Mouse (Mus musculus) layer of hippocampus, adult 9-10 months (tissue): ENCODE measurements around the gene Matk.
A peak's percentile ranks its signal among the peaks of the same experiment; 100 is the strongest.

Source experiments
- DNase-seq: peaks from one replicate; pipeline ENCODE4 v3.0.0; 2022; ENCODE audit warnings: low spot score

Matk gene

DNA sequence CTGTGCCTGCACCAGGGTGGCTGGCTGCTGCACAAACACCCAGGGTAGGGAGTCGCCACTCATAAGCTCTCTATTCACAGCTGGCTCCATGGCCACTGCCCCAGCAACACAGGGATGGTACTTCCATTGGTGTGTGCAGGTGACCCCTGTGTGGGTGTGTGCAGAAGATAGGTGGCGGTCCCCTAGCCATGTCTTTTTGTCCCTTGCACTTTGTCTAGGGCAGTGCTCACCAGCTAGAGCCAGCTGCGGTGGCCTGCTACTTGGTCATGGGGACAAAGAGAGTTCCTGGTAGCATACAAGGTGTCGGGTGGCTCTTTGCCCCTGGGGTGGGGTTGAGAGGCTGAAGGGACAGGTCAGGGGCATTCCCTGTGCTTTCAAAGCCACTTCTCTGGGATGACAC, 8.6 kb upstream of the Matk start:
- no peak for DNase-seq

DNA sequence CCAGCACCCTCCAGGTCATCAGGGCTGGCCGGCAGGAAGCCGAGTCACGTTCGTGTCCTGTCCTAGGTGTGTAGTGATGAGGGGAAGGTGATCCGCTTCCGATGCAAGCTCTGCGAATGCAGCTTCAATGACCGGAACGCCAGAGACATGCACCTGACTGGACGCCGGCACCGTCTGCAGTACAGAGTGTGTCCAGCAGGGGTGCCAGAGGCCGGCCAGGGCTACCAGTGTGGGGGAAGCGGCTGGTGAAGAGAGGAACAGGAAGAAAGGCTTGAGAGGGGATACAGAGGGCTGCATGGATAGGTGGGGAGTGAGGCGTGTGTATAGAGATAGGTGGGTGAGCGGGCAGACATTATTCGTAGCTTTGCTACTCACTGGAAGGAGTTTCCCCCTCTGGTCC, 8.1 kb upstream of the Matk start:
- DNase-seq: no peak

DNA sequence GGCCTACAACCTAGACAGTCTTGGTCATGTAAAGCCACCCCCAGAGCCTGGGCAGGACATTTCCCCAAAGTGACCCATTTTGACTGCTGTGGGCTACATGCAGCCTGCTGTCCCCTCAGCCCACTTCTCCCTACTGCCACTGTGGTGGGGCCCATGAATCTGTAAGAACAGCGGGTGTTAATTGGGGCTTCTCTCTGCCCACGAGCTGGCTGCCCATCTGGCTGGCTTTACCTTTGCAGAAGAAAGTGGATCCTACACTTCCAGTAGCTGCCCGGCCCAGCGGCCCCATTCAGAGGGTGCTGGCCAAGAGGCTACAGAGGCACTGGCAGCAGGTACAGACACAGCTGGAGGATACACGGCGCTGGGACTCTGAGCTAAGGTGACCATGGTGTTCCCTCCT, 7.6 kb upstream of the Matk start:
- DNase-seq: no peak

DNA sequence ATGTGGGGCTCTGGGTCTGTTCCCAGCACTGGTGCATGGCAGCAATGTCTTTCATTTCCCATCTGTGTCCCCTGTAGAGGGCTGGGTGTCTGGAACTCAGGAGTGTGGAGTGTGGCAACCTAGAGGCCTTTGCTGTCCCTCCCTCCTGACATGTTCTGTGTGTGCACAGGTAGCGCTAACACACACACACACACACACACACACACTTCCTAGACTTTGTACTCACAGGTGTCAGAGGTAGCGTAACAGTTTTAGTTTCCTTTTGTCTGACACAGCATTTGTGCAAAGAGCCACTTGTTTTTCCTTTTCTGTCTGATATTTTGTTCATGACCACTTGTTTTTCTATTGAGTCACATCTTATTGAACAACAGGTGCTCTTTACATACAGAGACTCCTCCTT, 4.9 kb upstream of the Matk start:
- no peak for DNase-seq

DNA sequence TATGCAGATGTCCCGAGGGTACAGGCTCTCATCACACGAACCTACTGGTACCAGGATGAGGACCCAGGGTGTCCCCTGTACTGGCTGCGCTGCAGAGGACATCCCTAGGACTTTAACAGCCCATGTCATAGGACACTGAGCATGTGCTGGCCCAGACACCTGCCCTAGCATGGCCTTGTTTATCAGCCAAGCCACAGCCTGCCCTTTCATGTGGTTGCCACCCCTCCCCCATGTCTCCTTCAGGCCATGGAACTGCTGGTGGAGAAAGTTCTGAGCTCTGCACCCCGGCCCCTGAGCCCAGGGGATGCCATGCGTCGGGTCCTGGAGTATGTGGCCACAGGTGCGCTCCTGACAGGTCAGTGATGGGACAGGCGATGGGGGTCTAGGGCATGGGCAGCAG, 3.3 kb upstream of the Matk start:
- DNase-seq: no peak

DNA sequence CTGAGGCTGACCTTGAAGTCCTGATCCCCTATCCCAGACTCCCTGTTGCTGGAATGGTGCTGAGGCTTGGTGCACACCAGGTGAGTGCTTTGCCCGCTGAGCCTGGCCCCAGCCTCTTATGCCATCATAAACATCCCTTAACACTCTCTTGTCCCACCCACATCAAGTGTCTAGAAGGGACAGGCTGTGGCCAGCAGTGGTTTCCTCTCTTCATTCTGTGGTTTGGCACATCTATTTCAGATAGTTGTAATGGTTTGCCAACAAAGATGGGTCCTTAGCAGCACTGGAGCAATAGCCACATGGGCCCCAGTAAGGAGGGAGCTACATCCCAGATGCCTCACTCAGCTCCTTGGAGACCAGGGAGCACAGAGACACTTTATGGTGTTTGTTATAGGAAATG, 2.2 kb downstream of the Matk start:
- no peak for DNase-seq

DNA sequence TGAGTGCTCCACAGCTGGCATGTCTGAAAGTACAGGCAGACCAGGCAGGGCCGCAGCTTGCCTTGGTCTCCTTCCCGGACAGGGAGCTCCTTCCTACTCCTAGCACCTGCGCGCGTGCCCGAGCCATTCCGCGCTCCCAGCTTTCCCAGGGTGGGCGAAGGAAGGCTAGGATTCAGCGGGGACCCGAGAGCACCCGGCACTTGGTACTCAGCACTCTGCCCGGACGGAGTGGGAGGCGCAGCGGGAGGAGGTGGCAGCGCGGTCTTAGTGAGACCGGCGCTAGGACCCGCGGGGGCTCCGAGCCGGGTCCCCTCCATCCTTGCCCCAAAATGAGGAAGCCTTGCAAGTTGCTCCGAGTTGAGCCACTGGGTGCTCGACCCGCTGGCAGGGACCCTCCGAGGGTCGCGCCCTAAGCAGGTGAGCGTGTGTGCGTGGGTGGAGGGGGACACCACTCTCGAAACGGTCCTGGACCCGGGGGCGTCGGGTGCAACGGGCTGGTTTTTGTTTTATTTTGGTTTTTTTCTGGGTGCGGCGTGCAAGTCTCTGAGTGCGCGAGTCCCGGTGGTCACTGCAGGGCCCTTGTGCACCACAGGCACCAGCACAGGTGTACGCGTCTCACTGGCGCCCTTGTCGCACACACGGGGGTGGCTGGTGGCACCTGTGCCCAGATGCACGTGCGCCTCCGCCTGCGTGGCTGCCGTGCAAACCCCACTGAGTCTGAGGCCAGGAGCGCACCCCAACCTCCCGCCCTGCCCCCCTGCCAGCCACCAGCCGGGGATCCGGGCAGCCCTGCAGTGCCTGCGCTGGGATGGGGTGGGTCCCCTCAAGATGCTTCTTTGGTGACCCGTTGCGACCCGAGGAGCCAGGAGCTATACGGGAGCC, 4.7 kb downstream of the Matk start:
- DNase-seq: no peak

DNA sequence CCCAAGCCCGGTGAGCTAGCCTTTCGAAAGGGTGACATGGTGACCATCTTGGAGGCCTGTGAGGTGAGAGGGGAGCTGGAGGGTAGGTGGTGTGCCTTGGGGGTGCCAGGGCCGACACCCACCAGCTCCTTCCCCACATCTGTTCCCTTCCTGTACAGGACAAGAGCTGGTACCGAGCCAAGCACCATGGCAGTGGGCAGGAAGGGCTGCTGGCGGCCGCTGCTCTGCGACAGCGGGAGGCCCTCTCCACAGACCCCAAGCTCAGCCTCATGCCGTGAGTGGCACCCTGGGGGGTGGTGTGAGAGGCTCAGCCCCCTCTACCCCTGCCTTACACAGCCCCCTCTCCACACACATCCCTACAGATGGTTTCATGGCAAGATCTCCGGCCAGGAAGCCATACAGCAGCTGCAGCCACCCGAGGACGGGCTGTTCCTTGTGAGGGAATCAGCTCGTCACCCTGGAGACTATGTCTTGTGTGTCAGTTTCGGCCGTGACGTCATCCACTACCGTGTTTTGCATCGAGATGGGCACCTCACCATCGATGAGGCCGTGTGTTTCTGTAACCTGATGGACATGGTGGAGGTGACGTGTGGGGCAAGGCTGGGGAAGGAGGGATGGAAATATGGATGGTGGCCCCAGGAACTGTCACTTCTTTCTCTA, 6.6 kb downstream of the Matk start:
- no peak for DNase-seq

DNA sequence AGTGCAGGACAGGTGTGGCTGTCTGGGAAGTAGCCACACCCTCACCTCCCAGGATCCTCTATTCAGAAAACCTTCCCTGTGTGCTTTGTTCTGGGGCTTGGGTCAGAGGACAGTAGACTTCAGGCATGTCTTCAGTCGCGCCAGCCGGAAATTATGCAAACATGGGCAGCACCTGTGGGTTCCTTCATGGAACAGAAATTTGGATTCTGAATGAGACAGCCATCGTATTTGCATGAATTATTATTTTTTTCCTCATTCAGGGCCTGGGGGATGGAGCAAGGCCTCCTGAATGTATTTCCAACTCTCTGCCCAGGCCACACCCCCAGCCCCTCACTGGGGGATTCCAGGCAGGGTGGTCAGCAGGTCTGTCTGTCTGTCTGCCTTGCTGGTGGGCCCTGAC, 8.3 kb downstream of the Matk start:
- DNase-seq: no peak

DNA sequence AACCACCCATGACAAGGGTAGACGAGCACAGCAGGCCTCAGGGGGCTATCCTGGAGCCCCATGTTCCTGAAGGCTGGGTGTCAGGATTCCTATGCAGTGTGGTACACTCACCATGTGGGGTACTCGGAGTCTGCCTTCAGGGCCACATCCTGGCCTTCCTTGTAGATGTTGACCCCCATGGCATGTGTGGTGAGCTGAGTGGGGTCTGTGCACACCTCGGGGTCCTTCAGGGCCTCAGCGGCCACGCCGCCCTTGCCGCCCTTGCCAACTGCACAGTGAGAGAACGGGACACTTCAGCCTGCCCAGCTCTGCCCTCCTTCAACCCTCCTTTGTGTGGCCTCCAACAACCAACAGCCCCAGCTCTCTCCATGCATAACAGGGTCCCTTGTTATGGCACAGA, 12.8 kb downstream of the Matk start:
- no peak for DNase-seq

DNA sequence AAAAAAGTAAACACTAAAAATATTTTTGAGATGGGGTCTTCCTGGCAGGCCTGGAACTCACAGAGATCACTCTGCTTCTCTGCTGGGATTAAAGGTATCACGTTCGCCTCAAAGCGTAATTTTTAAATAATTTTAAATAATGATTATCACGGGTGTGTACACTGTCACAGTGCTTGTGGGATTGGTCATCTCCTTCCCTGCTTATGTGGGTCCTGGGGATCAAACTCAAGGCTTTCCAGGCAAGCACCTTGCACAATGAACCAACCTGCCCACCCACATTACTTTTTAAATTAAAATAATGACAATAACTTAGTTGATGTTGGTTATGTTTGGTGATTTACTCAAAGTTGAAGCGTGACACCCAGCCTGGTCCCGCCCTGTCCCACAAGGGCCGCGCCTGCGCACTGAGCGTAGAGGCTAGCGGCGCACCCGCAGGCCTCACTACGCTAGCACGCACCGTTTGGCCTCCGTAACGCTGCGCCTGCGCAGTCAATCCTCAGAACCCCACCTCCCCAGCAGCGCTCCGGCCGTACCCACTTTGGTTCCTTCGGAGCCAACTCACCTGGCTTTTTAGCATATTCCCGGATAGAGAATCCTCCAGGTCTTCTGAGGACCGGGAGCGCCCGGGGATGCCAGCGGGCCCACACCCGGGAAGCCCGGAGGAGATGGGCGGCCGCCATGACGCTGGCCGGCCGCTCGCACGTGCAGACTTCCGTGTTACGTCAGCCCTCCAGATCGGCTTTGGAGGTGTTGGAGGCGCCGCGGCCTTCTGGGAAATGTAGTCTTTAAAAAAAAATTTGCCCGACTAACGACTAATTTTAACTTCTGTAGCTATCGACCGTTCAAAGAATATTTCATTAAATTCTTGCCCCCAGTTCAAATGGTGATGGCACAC, 13.7 kb downstream of the Matk start, which contains the start of the genes Mrpl54 and Apba3:
Mrpl54 (minus strand) TSS at position 724 of the 895 bp plus-strand sequence.
Apba3 (plus strand) TSS at position 750 of the 895 bp plus-strand sequence.
- peak; percentile 93 for DNase-seq

DNA sequence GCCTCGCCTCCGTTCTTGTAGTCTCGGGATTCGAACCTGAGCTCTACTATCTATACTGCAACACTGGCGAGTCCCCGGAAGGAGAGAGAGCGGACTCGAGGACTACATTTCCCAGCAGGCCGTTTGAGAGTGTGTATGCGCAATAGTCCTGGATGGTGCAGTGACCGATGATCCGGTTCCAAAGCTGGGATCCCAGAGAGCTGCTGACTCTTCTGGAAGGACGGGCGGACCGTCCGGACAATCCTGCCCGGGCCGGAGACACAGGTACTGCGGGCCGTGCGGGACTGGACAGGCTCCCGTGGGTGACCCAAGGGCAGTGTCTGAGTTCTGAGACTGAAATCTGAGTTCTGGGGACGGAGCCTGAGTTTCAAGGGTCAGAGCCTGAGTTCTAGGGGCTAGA, 15.3 kb downstream of the Matk start:
- peak; percentile 79 for DNase-seq

DNA sequence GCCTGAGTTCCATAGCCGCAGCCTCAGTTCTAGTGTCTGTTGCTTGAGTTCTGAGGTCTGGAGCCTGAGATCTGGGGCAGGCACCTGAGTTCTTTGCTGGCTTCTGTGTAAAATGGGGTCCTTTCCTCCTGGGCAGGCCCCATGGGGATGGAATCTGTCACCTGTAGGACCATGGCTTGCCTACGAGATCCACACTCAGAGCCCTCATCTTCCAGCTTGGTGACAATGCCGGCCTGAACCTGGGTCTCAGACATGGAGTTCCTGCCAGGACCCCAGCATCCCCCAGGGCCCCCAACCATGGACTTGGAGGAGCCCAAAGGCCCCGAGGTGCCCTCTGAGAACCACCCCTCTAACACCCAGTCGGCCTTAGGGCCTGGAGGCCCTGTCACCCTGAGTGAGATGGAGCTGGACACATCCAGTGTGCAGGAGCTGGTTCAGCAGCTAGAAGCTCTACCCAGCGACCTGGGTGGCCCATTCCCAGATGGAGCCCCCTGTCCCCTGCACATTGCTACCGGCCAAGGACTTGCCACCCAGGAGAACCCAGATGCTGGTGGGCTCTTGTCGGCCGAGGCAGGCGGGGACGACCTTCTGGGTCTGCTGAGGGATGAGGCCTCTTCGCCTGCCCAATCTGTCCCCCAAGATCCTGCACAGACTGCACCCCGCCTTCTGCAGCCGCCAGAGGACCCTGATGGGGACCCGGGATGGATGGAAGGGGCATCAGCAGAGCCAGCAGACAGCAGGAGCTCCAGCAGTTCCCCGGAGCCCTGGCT, 16.1 kb downstream of the Matk start:
- no peak for DNase-seq

DNA sequence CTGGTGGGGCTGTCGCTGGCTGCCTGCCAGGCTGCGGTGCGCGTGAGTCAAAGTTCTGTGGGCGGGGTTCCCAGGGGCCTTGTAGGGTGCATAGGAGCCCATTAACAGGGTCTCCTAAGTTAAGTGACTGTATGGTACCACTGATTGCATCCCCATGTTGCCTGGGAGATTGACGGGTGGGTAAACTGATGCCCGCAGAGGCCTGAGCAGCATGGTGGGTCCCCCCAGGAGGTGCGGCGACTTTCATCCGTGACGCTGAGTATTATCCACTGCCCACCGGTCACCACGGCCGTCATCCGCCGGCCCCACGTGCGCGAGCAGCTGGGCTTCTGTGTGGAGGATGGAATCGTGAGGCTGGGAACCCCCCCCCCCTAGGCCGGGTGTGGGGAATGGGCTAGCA, 19.6 kb downstream of the Matk start:
- DNase-seq: no peak

DNA sequence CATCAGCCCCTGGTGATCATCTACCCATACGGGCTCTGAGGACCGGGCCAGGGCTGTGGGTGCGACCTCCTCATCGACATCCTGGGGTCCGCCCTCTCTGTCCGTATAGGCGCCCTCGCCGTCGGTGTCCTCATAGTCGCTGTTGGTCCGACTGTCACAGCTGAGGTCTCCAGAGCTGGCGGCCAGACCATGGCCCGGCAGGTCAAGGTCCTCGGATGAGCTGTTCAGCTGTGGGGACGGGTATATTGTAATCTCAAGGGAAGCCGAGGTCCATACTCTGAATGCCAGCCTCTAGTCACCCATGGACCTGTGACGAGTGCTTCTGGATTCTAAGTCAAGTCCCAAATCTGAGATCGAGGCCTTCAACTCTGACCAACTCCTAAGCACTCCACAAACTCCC, 21.1 kb downstream of the Matk start:
- DNase-seq: no peak

DNA sequence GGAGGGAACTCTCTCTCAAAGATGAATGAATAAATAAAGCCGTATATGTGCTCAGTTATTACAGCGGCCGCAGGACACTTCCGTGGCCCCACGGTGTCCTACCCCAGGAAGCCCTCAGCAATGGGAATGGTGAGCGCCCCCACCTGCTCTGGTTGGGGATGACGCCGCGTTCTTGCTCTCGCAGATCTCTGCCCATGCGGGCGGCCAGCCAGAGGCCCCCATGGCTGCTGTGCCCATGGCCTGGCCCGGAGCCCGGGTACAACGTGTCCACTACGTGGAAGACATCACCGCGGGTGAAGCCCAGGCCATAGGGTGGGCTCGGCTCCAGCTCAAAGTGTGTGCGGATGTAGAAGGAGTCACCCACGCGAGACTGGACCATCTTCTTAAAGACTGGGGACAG, 24.9 kb downstream of the Matk start:
- no peak for DNase-seq

DNA sequence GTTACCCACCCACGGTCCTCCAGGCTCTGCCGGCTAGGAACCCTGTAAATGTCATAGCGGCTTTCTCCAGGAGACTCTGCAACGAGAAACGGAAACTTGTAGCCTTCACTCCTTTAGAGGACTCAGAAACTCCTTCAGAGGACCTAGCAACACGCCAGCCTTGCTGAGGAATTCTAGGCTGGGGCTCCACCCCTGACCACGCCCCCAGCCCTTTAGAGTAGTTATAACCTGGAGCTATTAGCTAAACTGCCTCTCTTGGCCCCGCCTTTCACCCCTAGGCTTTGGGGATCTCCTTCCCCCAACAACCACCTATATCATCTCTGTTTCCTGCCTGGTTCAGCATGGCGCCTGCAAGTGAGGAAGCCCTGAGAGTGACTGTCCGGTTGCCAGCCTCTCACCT, 26.8 kb downstream of the Matk start:
- DNase-seq: no peak

DNA sequence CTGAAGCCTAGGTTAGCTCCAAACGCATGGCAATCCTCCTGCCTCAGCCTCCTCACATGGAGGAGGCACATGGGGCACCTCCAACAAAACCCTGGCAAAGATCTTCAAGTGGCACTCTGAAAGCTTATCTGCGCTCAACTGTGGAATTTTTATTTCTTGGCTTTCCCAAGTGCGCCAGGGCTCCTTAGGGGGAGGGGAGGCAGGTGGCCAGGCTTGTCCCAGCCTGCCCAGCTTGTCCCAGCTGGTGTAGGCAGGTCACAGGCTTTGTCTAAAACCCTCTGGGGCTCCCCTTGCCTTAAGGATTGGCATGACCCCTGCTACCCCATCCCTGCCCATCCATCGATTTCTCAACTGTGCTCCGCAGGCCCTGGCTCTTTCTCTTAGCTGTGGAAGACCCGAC, 31.5 kb downstream of the Matk start:
- no peak for DNase-seq

DNA sequence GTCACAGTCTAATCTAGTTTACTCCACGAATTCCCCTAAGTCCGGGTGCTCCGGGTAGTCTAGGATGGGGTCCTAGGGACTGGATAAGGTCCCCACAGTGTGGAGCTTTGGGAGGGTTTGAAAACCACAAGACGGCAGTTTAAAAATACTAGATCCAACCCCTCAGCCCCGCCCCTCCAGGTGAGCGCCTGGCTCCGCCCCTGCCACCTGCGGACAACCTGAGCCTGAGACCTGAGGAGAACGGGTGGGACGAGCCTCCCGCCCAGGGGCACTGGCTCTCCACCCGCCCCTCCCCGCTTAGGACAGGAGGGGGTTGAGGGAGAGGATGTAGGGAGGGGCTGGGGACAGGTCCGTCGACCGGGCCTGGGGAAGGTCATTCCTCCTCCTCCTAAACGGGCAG, 32.0 kb downstream of the Matk start:
- DNase-seq: no peak

DNA sequence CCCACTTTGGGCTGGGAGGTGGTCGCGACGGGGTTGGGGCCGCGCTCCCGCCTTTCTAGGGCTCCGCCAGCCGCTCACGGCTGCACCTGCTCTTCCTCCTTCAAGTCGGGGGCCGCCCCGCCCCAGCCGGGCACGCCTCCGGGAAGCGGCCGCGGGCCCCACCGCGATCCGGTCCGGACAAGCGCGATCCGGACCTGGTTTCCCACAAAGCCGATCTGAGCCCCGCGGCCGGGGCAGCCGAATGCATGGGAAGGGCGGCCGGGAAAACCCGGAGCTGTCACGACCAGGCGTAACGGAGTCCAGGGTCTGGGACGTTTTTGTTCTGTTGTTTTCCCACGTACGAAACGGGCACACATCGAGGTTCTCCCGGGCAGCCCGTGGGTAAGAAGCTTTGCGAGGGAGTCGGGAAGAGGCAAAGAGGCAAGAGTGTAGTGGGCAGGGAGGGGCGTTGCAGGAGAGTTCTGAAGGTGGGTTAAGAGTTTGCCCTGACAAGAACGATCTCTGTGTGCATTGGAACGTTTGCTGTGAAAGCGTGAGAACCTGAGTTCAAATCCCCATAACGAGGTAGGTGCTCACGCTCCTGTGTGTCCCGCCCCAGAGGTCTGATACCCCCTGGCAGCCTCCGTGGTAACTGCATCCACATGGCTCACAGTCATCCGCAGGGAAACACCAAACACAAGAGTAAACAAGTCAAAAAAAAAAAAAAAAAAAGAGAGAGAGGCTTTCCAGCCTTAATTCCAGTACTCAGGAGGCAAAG, 33.1 kb downstream of the Matk start:
- no peak for DNase-seq

DNA sequence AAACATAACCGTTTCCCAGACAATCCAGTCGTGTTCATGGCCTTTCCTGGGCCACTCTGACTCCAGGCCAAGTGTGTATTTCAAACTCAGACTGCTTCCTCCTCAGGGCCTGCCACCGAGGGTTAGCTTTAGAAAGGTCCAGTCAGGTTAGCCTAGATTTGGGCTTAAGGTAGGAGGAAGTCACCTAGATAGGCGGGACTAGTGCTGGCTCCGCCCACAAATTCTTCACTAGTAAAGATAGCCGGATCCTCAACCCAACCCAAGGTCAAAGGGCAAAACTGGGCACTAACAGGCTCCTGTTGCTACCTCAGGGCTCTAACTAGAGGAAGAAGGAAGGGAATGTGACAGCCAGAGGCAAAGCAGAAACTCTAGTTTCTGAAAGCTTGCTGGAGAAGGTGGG, 33.9 kb downstream of the Matk start:
- no peak for DNase-seq
